Mouse (Mus musculus): Measurements from ENCODE around the gene Marcksl1. TPM values are rescaled to one million over a fixed set of nuclear protein-coding genes. Genes with fewer than 3 reads are reported as not detected.
"Not testable (repeated sequence)": the region's sequence is repeated elsewhere in the genome, so short reads cannot be mapped to it uniquely, and the experiment has no call there.

Gene Marcksl1
- polyA plus RNA-seq, 1 experiment from 2014 or later = 1,829 TPM

GRCm38 (mm10) chr4:129549306-129549705, 35.9 kb downstream of the Marcksl1 start:
- ATAC-seq (ENCODE audit: low FRiP score) = no peak
- WGBS = 94% methylated on average over 2 of the region's 2 CpGs
- H3K9ac ChIP-seq = no peak overlapping the region
- H3K9me3 ChIP-seq = no peaks in the 10 kb centered on the region
- H3K4me2 ChIP-seq = no peak overlapping the region
- no peaks in the 10 kb centered on the region for H3K27me3 ChIP-seq
- no peaks in the 10 kb centered on the region for H3K4me1 ChIP-seq (replicated peaks)
- no peaks in the 10 kb centered on the region for H3K36me3 ChIP-seq
- no peak overlapping the region for H3K4me3 ChIP-seq
- H3K27ac ChIP-seq = no peak overlapping the region

- 62% methylated on average over 1 of the region's 1 CpGs for WGBS
- Histone ChIP-seq H3K36me3 (no peaks in the 10 kb centered on the region), H3K4me3 (no peak overlapping the region), H3K9me3 (no peaks in the 10 kb centered on the region), H3K27ac (no peak overlapping the region), H3K9ac (no peak overlapping the region), H3K27me3 (peaks cover 6% of the 10 kb centered on the region; the same call in 1 of the 2 replicates), H3K4me1 (replicated peaks) (peaks cover 8% of the 10 kb centered on the region), H3K4me2 (no peak overlapping the region)
- ATAC-seq (ENCODE audit: low FRiP score) = no peak
These were observed 36.9 kb downstream of the Marcksl1 start for GRCm38 (mm10) chr4:129550295-129550694.

- H3K4me1 ChIP-seq (replicated peaks) = peaks cover 22% of the 10 kb centered on the region
- peaks cover 13% of the 10 kb centered on the region; the same call in 1 of the 2 replicates for H3K27me3 ChIP-seq
- not testable (repeated sequence) for ATAC-seq (ENCODE audit: low FRiP score); H3K4me3 ChIP-seq; H3K27ac ChIP-seq; H3K9ac ChIP-seq; H3K9me3 ChIP-seq; H3K36me3 ChIP-seq; H3K4me2 ChIP-seq
- 66% methylated on average over 6 of the region's 6 CpGs for WGBS
These were observed 41.1 kb downstream of the Marcksl1 start for GRCm38 (mm10) chr4:129554512-129554911.

GRCm38 (mm10) chr4:129555421-129555861, 42.1 kb downstream of the Marcksl1 start:
- WGBS = 4% methylated on average over 16 of the region's 16 CpGs
- H3K27me3 ChIP-seq = peaks cover 13% of the 10 kb centered on the region; the same call in 1 of the 2 replicates
- no peaks in the 10 kb centered on the region for H3K9me3 ChIP-seq
- H3K36me3 ChIP-seq = no peaks in the 10 kb centered on the region
- H3K9ac ChIP-seq = peak overlapping the region; percentile 68
- peak overlapping the region; percentile 53 for H3K27ac ChIP-seq
- H3K4me3 ChIP-seq = peak overlapping the region; percentile 42
- peak overlapping the region; percentile 63 for H3K4me2 ChIP-seq
- ATAC-seq (ENCODE audit: low FRiP score) = no peak; the same call in none of the 2 replicates
- H3K4me1 ChIP-seq (replicated peaks) = peaks cover 22% of the 10 kb centered on the region

- ATAC-seq (ENCODE audit: low FRiP score) = peak; percentile 79
- Histone ChIP-seq H3K4me3 (peak overlapping the region; percentile 42), H3K9ac (peak overlapping the region; percentile 68), H3K27me3 (peaks cover 13% of the 10 kb centered on the region; the same call in 1 of the 2 replicates), H3K27ac (peak overlapping the region; percentile 53), H3K4me2 (peak overlapping the region; percentile 63), H3K9me3 (no peaks in the 10 kb centered on the region), H3K4me1 (replicated peaks) (peaks cover 22% of the 10 kb centered on the region), H3K36me3 (no peaks in the 10 kb centered on the region)
- whole genome bisulfite sequencing = 0% methylated on average over 24 of the region's 24 CpGs
These were observed 42.6 kb downstream of the Marcksl1 start for GRCm38 (mm10) chr4:129555862-129556531.

- Histone ChIP-seq H3K4me1 (replicated peaks) (peaks cover 22% of the 10 kb centered on the region), H3K9ac (peak overlapping the region; percentile 68), H3K4me3 (peak overlapping the region; percentile 42), H3K9me3 (no peaks in the 10 kb centered on the region), H3K36me3 (no peaks in the 10 kb centered on the region), H3K27me3 (peaks cover 13% of the 10 kb centered on the region; the same call in 1 of the 2 replicates), H3K27ac (peak overlapping the region; percentile 53; the same call in 1 of the 2 replicates), H3K4me2 (peak overlapping the region; percentile 63)
- 9% methylated on average over 33 of the region's 33 CpGs for WGBS
- peak; percentile 67 for ATAC-seq (ENCODE audit: low FRiP score)
These were observed 43.3 kb downstream of the Marcksl1 start for GRCm38 (mm10) chr4:129556532-129557223.

- Histone ChIP-seq H3K4me2 (peak overlapping the region; percentile 63), H3K4me3 (peak overlapping the region; percentile 42; the same call in 1 of the 2 replicates), H3K9ac (peak overlapping the region; percentile 68; the same call in 1 of the 2 replicates), H3K36me3 (no peaks in the 10 kb centered on the region), H3K27ac (0 out of 2 replicates have a peak overlapping the region, but pooled peaks have one; percentile 44), H3K4me1 (replicated peaks) (peaks cover 22% of the 10 kb centered on the region), H3K9me3 (no peaks in the 10 kb centered on the region), H3K27me3 (peaks cover 13% of the 10 kb centered on the region; the same call in 1 of the 2 replicates)
- ATAC-seq (ENCODE audit: low FRiP score) = no peak
- 81% methylated on average over 9 of the region's 9 CpGs for WGBS
These were observed 44.0 kb downstream of the Marcksl1 start for GRCm38 (mm10) chr4:129557256-129557808.

GRCm38 (mm10) chr4:129558321-129558955, 45.1 kb downstream of the Marcksl1 start:
- Histone ChIP-seq H3K9ac (no peak overlapping the region), H3K36me3 (no peaks in the 10 kb centered on the region), H3K4me3 (no peak overlapping the region), H3K27ac (no peak overlapping the region), H3K4me1 (replicated peaks) (peaks cover 22% of the 10 kb centered on the region), H3K4me2 (no peak overlapping the region), H3K27me3 (peaks cover 13% of the 10 kb centered on the region; the same call in 1 of the 2 replicates), H3K9me3 (no peaks in the 10 kb centered on the region)
- ATAC-seq (ENCODE audit: low FRiP score) = no peak
- 80% methylated on average over 12 of the region's 12 CpGs for WGBS

GRCm38 (mm10) chr4:129561184-129561583, 47.8 kb downstream of the Marcksl1 start:
- Histone ChIP-seq H3K4me3 (no peak overlapping the region), H3K4me2 (no peak overlapping the region), H3K9ac (no peak overlapping the region), H3K27ac (no peak overlapping the region), H3K36me3 (no peaks in the 10 kb centered on the region), H3K9me3 (no peaks in the 10 kb centered on the region), H3K27me3 (0 out of 2 replicates have a peak, but pooled peaks cover 6% of the 10 kb centered on the region), H3K4me1 (replicated peaks) (peaks cover 5% of the 10 kb centered on the region; the same call in 1 of the 2 replicates)
- 89% methylated on average over 5 of the region's 5 CpGs for WGBS
- no peak for ATAC-seq (ENCODE audit: low FRiP score)

GRCm38 (mm10) chr4:129563718-129564117, 50.3 kb downstream of the Marcksl1 start:
- H3K27ac ChIP-seq = no peak overlapping the region
- no peak overlapping the region for H3K4me2 ChIP-seq
- no peaks in the 10 kb centered on the region for H3K27me3 ChIP-seq
- H3K9ac ChIP-seq = no peak overlapping the region
- no peak for ATAC-seq (ENCODE audit: low FRiP score)
- H3K36me3 ChIP-seq = no peaks in the 10 kb centered on the region
- no peaks in the 10 kb centered on the region for H3K9me3 ChIP-seq
- H3K4me3 ChIP-seq = no peak overlapping the region
- 64% methylated on average over 8 of the region's 8 CpGs for WGBS
- H3K4me1 ChIP-seq (replicated peaks) = no peaks in the 10 kb centered on the region

- no peak overlapping the region for H3K9ac ChIP-seq
- no peaks in the 10 kb centered on the region for H3K9me3 ChIP-seq
- 88% methylated on average over 6 of the region's 6 CpGs for WGBS
- no peak for ATAC-seq (ENCODE audit: low FRiP score)
- no peak overlapping the region for H3K4me2 ChIP-seq
- no peaks in the 10 kb centered on the region for H3K27me3 ChIP-seq
- no peak overlapping the region for H3K27ac ChIP-seq
- no peak overlapping the region for H3K4me3 ChIP-seq
- H3K36me3 ChIP-seq = no peaks in the 10 kb centered on the region
- no peaks in the 10 kb centered on the region for H3K4me1 ChIP-seq (replicated peaks)
These were observed 51.8 kb downstream of the Marcksl1 start for GRCm38 (mm10) chr4:129565139-129565538.
